Mouse (Mus musculus) embryonic facial prominence, embryonic 14.5 days (tissue): ENCODE measurements around the gene Camta1. TPM values are rescaled to one million over a fixed set of nuclear protein-coding genes. Genes with fewer than 3 reads are reported as not detected.
A peak's percentile ranks its signal among the peaks of the same experiment; 100 is the strongest.

Experiments
- ATAC-seq: fragments of 200-750 bp; cut with Nextera tagmentation; 2 replicates; pipeline ENCODE4 v1.8.0; 2017; ENCODE audit warnings: low read depth, moderate number of reproducible peaks, moderate TSS enrichment
- DNase-seq: peaks from one replicate; pipeline ENCODE4 v3.0.0-alpha.2; 2015; ENCODE audit warnings: low spot score
- H3K27ac ChIP-seq: fragments of 300-500 bp; sonication (generic); replicated peaks from 2 replicates; pipeline ENCODE4 v1.5.1; 2014; ENCODE audit warnings: low read depth, mild to moderate bottlenecking, low read length, moderate library complexity
- H3K27me3 ChIP-seq: fragments of 300-500 bp; sonication (generic); replicated peaks from 2 replicates; pipeline ENCODE4 v1.6.1; 2014; ENCODE audit warnings: low read length; ENCODE audit not compliant: control insufficient read depth, insufficient read depth
- H3K36me3 ChIP-seq: fragments of 300-500 bp; sonication (generic); 2 replicates; pipeline ENCODE4 v1.6.1; 2014; ENCODE audit warnings: low read length, mixed read lengths; ENCODE audit not compliant: control insufficient read depth, insufficient read depth
- H3K4me1 ChIP-seq: fragments of 300-500 bp; sonication (generic); 2 replicates; pipeline ENCODE4 v1.6.1; 2014; ENCODE audit warnings: antibody characterized with exemption, low read length; ENCODE audit not compliant: control insufficient read depth, insufficient read depth
- H3K4me2 ChIP-seq: fragments of 300-500 bp; sonication (generic); 2 replicates; pipeline ENCODE4 v1.6.1; 2014; ENCODE audit warnings: low read depth, mild to moderate bottlenecking, low read length, moderate library complexity, mixed read lengths
- H3K4me3 ChIP-seq: fragments of 300-500 bp; sonication (generic); 2 replicates; pipeline ENCODE4 v1.5.1; 2014; ENCODE audit warnings: low read depth, mild to moderate bottlenecking, low read length
- H3K9ac ChIP-seq: fragments of 300-500 bp; sonication (generic); 2 replicates; pipeline ENCODE4 v1.6.1; 2014; ENCODE audit warnings: low read depth, mild to moderate bottlenecking, low read length, moderate library complexity, mixed read lengths
- H3K9me3 ChIP-seq: fragments of 300-500 bp; sonication (generic); 2 replicates; pipeline ENCODE4 v1.6.1; 2016; ENCODE audit warnings: low read length; ENCODE audit not compliant: control insufficient read depth
- WGBS: fragments of 180-500 bp; shearing (Covaris S2); extraction: QIAGEN DNeasy Blood & Tissue Kit; methylation state at CpG from one replicate; pipeline ENCODE4 v1.1.7; 2014; 5-methylcytosine and 5-hydroxymethylcytosine counted together
- polyA plus RNA-seq: library from polyadenylated mRNA; unstranded; fragments of >200 nt; fragmentation: Nextera tagmentation; extraction: Ambion mirVana; gene quantifications from 2 replicates; pipeline ENCODE4 v1.2.1, GENCODE M21; 2014

Gene Camta1
- polyA plus RNA-seq, 1 experiment from 2014 or later, result 77.3 TPM

DNA sequence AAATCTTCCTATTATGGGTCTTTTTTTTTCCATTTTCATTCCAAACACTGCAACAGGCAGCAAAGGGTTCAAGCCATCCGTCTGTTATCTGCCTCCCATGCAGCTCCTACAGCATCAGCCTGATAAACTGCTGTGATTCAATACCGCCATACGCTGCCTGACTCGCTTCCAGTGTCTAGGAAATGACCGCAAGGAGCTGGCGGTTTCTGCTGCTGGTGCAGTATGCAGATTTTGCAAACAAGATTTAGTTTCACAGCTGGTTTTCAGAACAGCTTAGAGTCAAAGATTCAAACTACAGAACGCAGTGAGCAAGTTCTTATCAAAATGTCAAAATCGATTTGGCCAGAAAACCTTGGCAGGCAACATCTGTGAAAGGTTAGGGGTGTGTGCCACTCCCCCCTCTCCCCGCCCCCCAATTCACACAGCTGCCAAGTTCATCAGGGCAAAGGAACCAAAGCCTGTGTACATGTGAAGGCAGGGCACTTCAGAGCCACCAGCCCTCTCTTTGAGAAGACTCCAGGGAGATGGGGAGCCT lies 325.7 kb downstream of the Camta1 start:
- no peaks in the 10 kb centered on the region for H3K36me3 ChIP-seq
- H3K4me1 ChIP-seq, result peaks cover 10% of the 10 kb centered on the region
- H3K27ac ChIP-seq, result no peak overlapping the region
- ATAC-seq (no peak), DNase-seq (peak; percentile 80)
- WGBS, result 23% methylated on average over 9 of the region's 9 CpGs
- H3K9ac ChIP-seq, result no peak overlapping the region
- H3K9me3 ChIP-seq, result no peaks in the 10 kb centered on the region
- 0 out of 2 replicates have a peak overlapping the region, but pooled peaks have one; percentile 3 for H3K4me2 ChIP-seq
- H3K27me3 ChIP-seq, result no peaks in the 10 kb centered on the region
- no peak overlapping the region for H3K4me3 ChIP-seq

DNA sequence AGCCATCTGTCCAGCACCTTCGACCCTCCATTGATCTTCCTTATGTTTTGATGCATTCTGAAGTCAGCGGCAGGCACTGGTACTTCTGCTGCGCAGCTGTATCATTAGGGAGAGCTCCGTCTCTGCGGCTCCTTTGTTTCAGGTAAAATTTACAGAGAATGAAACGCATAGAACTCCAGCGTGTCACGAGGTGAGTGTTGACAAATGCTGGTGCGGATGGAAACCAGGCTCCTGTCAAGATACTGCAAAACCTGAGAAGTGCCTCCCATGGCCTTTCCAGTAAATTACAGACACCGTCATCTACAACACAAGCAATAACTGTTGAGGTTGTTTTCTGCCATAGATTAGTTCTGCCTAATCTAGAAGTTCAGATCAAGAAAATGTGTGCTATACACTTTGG lies 328.2 kb downstream of the Camta1 start:
- ATAC-seq (no peak), DNase-seq (no peak)
- no peaks in the 10 kb centered on the region for H3K27me3 ChIP-seq
- no peaks in the 10 kb centered on the region for H3K9me3 ChIP-seq
- no peak overlapping the region for H3K9ac ChIP-seq
- H3K4me3 ChIP-seq, result no peak overlapping the region
- WGBS, result 52% methylated on average over 10 of the region's 10 CpGs
- no peak overlapping the region for H3K4me2 ChIP-seq
- no peak overlapping the region for H3K27ac ChIP-seq
- peaks cover 10% of the 10 kb centered on the region for H3K4me1 ChIP-seq
- no peaks in the 10 kb centered on the region for H3K36me3 ChIP-seq

DNA sequence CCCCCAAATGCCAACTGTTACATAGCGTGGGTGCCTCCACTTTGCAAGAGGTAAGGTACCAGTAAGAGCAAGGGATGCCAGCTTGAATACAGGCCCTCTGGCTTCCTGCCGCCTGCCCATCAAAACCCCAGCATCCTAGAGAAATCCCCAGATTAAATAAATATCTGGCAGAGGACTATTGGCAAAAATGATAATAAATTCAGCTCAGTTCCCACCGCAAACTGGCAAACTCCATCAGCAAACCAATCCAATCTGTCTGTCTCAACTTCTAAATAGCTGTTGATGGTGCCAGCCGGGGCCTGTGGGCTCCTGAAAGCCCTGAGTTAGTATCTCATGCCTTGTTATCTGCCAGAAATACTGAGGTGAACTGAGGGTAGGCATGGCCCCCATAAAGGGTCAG lies 333.2 kb downstream of the Camta1 start:
- no peak for ATAC-seq
- WGBS, result 88% methylated on average over 4 of the region's 4 CpGs
- no peak overlapping the region for H3K4me3 ChIP-seq

DNA sequence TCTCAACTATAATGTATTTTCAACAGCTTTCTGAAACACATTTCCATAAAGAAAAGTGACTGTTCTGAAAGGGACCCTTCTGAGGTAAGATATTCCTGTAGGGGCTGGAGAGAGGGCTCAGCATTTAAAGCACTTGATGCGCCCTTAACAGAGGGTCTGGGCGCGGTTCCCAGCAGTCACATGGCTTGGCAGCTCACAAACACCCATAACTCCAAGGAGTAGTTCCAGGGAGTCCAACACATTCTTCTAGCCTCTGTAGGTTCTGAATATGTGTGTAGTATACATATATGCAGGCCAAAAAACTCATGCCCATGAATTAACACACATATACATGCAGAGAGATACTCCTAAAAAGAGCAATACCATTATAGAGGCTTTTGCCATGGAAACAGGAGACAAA lies 333.9 kb downstream of the Camta1 start:
- Histone ChIP-seq H3K27me3 (no peaks in the 10 kb centered on the region), H3K27ac (no peak overlapping the region), H3K4me3 (no peak overlapping the region), H3K36me3 (no peaks in the 10 kb centered on the region), H3K9ac (no peak overlapping the region), H3K4me1 (0 out of 2 replicates have a peak, but pooled peaks cover under 1% of the 10 kb centered on the region), H3K4me2 (no peak overlapping the region), H3K9me3 (no peaks in the 10 kb centered on the region)
- no peak for DNase-seq
- WGBS, result 81% methylated on average over 3 of the region's 3 CpGs
- ATAC-seq, result no peak

More for the DNA sequence above, 333.2 kb downstream of the Camta1 start:
- H3K27me3 ChIP-seq, result no peaks in the 10 kb centered on the region
- H3K36me3 ChIP-seq, result no peaks in the 10 kb centered on the region
- H3K9ac ChIP-seq, result no peak overlapping the region
- H3K9me3 ChIP-seq, result no peaks in the 10 kb centered on the region
- H3K4me1 ChIP-seq, result 0 out of 2 replicates have a peak, but pooled peaks cover 3% of the 10 kb centered on the region
- no peak overlapping the region for H3K4me2 ChIP-seq
- no peak for DNase-seq
- no peak overlapping the region for H3K27ac ChIP-seq

DNA sequence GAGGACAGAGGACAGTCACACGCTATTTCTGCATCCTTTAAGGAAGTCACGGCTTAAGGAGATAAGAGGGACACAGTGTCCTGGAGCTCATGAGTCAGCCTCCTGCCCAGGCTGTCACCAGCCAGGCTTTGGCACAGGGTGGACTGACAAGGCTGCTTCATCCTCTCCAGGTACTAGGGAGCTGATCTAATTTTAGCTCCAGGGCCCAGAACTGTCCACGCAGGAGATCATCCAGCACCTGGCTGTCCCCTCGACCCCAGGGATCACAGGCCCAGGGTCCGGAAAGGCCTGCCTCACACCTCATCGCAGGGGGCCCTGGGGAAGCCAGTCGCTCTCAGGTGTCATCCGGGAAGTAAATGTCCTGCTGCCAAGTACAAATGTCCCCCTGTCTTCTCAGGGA lies 341.6 kb downstream of the Camta1 start:
- DNase-seq (no peak), ATAC-seq (no peak)
- Histone ChIP-seq H3K4me3 (no peak overlapping the region), H3K9ac (no peak overlapping the region), H3K4me1 (peaks cover 8% of the 10 kb centered on the region; the same call in 1 of the 2 replicates), H3K27me3 (no peaks in the 10 kb centered on the region), H3K36me3 (no peaks in the 10 kb centered on the region), H3K27ac (no peak overlapping the region), H3K9me3 (no peaks in the 10 kb centered on the region), H3K4me2 (no peak overlapping the region)
- 29% methylated on average over 6 of the region's 8 CpGs for WGBS

DNA sequence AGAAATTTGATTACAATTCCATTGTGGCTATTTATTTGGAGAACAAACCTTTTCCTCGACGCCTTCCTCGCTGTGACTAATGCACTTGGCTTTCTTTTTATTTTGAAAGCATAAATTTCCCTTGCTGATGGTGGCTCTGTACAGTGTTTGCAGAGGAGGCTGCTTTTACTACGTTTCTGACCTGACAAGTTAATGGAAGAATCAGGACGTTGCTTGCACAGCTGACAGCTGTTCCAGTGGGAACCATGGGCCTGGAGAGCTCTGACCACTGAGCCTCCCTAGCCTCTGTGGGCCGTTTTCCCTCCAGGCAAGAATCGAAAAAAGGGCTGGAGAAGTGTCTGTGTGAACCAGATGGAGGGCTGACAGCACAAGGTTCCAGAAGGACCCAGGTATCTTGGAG lies 342.7 kb downstream of the Camta1 start:
- H3K27me3 ChIP-seq, result no peaks in the 10 kb centered on the region
- H3K9ac ChIP-seq, result no peak overlapping the region
- DNase-seq (peak; percentile 23), ATAC-seq (no peak)
- 58% methylated on average over 7 of the region's 7 CpGs for WGBS
- H3K9me3 ChIP-seq, result no peaks in the 10 kb centered on the region
- H3K4me2 ChIP-seq, result no peak overlapping the region
- H3K27ac ChIP-seq, result no peak overlapping the region; the same call in 1 of the 2 replicates
- no peaks in the 10 kb centered on the region for H3K36me3 ChIP-seq
- peaks cover 8% of the 10 kb centered on the region; the same call in 1 of the 2 replicates for H3K4me1 ChIP-seq
- no peak overlapping the region for H3K4me3 ChIP-seq

DNA sequence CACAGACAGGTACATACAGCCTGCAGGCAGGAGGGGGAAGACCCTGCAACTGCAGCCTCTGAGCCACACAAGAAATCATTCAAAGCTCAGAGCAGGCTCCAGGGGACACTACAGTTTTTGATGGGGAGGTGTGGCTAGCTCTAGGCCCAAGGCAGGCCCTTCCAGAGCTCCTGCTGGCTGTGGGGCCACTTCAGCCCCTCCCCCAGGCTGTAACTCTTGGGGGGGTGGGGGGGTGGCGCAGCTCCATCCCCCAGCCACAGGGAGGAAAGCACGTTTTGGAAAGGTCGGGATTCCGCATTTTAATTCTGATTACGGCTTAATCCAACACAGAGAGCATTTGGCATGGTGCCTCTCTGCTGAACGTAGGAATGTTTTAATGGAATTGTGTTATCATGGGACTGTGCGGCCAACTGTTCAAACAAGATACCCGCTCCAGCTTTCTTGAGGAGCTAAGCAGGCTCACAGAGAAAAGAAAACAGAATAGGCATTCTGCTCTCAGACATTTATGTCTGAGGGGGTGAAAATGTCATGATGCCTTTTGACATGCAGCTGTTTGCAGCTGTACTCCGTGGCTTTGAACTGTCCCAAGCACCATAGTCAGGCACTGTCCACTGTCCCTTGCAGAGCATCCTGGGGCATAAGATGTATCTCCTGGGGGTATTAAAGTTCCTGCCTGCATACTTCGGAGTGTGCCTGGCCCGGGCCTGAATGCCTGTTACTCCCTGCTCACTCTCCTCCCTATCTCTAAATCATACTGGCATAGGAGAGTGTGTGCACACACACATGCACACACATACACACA lies 344.5 kb downstream of the Camta1 start:
- Histone ChIP-seq H3K4me2 (no peak overlapping the region), H3K27ac (peak overlapping the region; percentile 63), H3K9me3 (no peaks in the 10 kb centered on the region), H3K36me3 (no peaks in the 10 kb centered on the region), H3K27me3 (no peaks in the 10 kb centered on the region), H3K9ac (no peak overlapping the region), H3K4me1 (peaks cover 8% of the 10 kb centered on the region; the same call in 1 of the 2 replicates), H3K4me3 (no peak overlapping the region)
- WGBS, result 14% methylated on average over 11 of the region's 11 CpGs
- DNase-seq, result peak; percentile 92
- peak; percentile 72 for ATAC-seq

DNA sequence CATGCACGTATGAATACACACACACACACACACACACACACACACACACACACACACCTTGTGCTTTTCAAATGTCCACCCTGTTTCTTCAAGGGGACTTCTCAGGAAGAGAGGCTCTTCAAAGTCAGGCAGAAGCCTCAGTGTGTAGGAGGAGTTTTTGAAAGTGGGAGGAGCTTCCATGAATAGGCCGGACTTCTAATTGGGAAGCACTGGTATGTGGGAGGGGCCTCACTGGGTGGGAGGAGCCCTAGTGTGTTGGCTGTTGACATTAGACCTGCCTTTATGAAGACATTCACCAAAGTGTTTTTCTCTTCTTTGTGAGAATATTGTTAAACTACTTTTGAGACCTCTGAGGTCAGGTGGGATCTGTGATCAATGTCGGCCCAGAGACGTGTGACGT lies 346.4 kb downstream of the Camta1 start:
- H3K4me1 ChIP-seq, result peaks cover 8% of the 10 kb centered on the region; the same call in 1 of the 2 replicates
- H3K9me3 ChIP-seq, result peaks cover 6% of the 10 kb centered on the region; the same call in 1 of the 2 replicates
- WGBS, result 78% methylated on average over 5 of the region's 5 CpGs
- ATAC-seq (no peak), DNase-seq (no peak)
- H3K4me3 ChIP-seq, result no peak overlapping the region
- no peak overlapping the region for H3K9ac ChIP-seq
- H3K27me3 ChIP-seq, result no peaks in the 10 kb centered on the region
- H3K36me3 ChIP-seq, result no peaks in the 10 kb centered on the region
- no peak overlapping the region for H3K27ac ChIP-seq
- no peak overlapping the region for H3K4me2 ChIP-seq
